Mouse (Mus musculus) lung, postnatal 0 days (tissue): ENCODE data around the gene Gpat3.

ENCODE experiments used
- CTCF ChIP-seq: IDR thresholded peaks from 2 replicates; pipeline ENCODE4 v1.5.1; 2016; ENCODE audit warnings: antibody characterized with exemption, mild to moderate bottlenecking
- EP300 ChIP-seq: IDR thresholded peaks from 2 replicates; pipeline ENCODE4 v1.6.1; 2016; ENCODE audit warnings: antibody characterized with exemption, mild to moderate bottlenecking, control low read depth

- TF ChIP-seq EP300 (no peak), CTCF (no peak)
Observed at GRCm38 (mm10) chr5:100866183-100866582, 20.7 kb downstream of the Gpat3 start.
